Mouse (Mus musculus): Measurements from ENCODE around the gene Zfp580. TPM values are rescaled to one million over a fixed set of nuclear protein-coding genes. Genes with fewer than 3 reads are reported as not detected.
"Not testable (repeated sequence)": the region's sequence is repeated elsewhere in the genome, so short reads cannot be mapped to it uniquely, and the experiment has no call there.

Zfp580 gene
- polyA plus RNA-seq, 1 experiment from 2014 or later, result 35.0 TPM

DNA sequence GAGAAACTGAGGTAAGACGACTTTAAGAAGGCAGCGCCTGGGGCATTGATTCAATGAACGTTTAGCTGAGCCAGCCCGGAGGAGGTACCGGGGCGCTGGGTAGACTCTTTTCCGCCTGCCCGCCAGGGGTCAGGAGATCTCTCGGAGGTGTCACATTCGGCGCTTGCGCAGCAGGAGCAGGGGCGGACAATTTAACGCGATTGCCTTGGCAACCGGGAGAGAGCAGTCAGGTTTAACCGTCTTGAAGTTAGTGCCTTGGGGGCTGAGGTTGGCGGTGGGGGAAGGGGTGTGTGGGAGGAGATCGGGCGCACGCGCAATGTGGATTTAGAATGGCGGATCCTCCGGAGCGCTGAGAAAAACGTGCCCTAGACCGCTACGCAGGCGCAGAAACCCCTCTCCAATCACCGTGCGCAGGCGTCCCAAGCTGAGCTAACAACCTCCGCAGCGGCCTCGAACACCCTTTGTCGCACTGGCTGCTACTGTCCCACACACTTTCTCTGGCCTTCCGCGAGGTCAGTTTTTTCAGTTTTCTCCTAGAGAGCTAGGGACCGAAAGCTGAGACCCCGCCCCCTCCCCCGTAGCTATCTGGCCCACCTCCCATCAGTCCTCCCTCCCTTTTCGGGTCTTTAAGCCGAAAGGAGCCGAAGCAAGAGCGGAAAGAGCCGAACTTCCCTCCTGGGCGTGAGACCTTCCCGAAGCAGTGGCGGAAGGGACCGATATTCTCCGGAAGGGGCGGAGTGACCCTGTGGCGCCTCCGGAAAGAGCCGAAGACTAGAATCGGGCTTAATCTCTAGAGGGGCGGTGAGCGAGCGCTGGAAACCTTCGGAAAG, 9.8 kb downstream of the Zfp580 start:
- Histone ChIP-seq H3K4me2 (replicated peaks; ENCODE audit: low read depth, low read length) (peak overlapping the region; percentile 96), H3K36me3 (ENCODE audit: insufficient read depth, low read length) (peaks cover under 1% of the 10 kb centered on the region; the same call in 1 of the 2 replicates), H3K9ac (replicated peaks; ENCODE audit: low read length) (peak overlapping the region; percentile 98), H3K9me3 (ENCODE audit: low read length) (no peaks in the 10 kb centered on the region), H3K27ac (ENCODE audit: low read length) (peak overlapping the region; percentile 100), H3K27me3 (ENCODE audit: insufficient read depth, low read length) (peaks cover 13% of the 10 kb centered on the region), H3K4me3 (ENCODE audit: low read length) (peak overlapping the region; percentile 79), H3K4me1 (ENCODE audit: insufficient read depth, low read length) (peaks cover 43% of the 10 kb centered on the region)
- ATAC-seq (ENCODE audit: low FRiP score, low TSS enrichment), result peak; percentile 88
- WGBS, result under 1% methylated on average over 60 of the region's 60 CpGs

DNA sequence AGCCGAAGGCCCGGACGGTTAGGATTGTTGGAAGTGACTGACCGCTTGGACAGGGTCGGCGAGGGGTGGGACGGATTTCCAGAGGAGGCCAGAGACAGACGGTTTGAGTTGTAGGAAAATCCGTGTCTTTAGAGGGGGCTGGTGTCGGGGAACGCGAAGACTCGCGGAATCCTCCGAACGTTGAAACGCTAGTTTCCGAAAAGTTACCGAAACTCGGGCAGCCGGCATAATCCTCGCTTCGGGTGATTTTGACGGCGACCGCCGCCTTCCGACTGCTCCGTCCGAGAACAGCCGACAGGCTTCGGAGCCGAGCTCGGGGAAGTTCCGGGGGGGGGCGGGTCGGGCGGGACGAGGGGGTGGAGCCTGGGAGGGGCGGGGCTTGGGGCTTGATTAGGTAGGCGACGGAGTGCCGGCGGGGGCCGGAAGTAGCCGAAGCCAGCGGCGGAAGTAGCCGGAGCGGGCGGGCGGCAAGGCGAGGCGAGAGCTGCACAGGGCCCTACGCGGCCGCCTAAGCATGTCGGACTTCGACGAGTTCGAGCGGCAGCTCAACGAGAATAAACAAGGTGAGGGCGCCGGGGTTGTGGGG, 10.5 kb downstream of the Zfp580 start, which contains the start of gene U2af2:
U2af2 (plus strand) TSS at position 370 of the 586 bp plus-strand sequence.
- ATAC-seq (ENCODE audit: low FRiP score, low TSS enrichment), result peak; percentile 83
- peaks cover 7% of the 10 kb centered on the region; the same call in 1 of the 2 replicates for H3K36me3 ChIP-seq (ENCODE audit: insufficient read depth, low read length)
- under 1% methylated on average over 57 of the region's 65 CpGs for WGBS
- peak within 1 kb of the TSS; percentile 79 for H3K4me3 ChIP-seq (ENCODE audit: low read length)
- peak within 1 kb of the TSS; percentile 100 for H3K27ac ChIP-seq (ENCODE audit: low read length)
- no peaks in the 10 kb centered on the region for H3K9me3 ChIP-seq (ENCODE audit: low read length)
- peak within 1 kb of the TSS; percentile 98 for H3K9ac ChIP-seq (replicated peaks; ENCODE audit: low read length)
- H3K4me2 ChIP-seq (replicated peaks; ENCODE audit: low read depth, low read length), result peak within 1 kb of the TSS; percentile 96
- H3K4me1 ChIP-seq (ENCODE audit: insufficient read depth, low read length), result peaks cover 41% of the 10 kb centered on the region
- H3K27me3 ChIP-seq (ENCODE audit: insufficient read depth, low read length), result peaks cover 8% of the 10 kb centered on the region; the same call in 1 of the 2 replicates

DNA sequence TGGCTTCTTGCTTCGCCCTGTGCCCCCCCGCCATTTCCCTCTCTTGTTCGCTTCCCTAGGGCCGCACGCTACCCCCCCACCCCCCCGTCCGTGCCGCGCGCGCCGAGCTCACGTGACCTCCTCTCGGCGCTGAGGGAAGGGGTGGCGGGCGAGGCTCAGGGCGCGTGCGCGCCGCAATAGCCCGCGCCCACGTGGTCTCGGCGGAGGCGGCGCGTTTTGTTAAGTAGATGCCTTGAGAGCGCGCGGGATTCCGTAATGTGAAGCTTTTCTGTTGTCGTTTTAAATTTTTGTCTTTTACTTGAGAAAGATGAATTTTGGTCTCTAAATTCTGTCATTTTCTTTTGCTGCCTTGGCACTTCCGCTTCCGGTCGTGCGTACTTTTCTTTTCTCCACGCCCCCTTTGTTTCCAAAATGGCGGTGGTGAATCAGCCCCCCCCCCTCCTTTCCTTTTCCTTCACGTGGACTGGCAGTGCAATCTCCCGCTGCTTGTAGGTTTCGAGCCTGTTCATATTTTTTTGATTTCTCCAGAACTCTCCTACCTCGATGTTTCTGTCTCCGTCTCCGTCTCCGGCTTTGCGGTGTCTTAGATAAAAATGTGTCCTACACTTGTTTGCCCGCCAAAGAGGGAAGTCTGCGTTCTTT, 11.1 kb downstream of the Zfp580 start:
- Histone ChIP-seq H3K27ac (ENCODE audit: low read length) (peak overlapping the region; percentile 95), H3K9me3 (ENCODE audit: low read length) (no peaks in the 10 kb centered on the region), H3K4me1 (ENCODE audit: insufficient read depth, low read length) (peaks cover 35% of the 10 kb centered on the region), H3K9ac (replicated peaks; ENCODE audit: low read length) (peak overlapping the region; percentile 98), H3K4me2 (replicated peaks; ENCODE audit: low read depth, low read length) (peak overlapping the region; percentile 96), H3K4me3 (ENCODE audit: low read length) (peak overlapping the region; percentile 79), H3K27me3 (ENCODE audit: insufficient read depth, low read length) (peaks cover 4% of the 10 kb centered on the region; the same call in 1 of the 2 replicates), H3K36me3 (ENCODE audit: insufficient read depth, low read length) (peaks cover 13% of the 10 kb centered on the region; the same call in 1 of the 2 replicates)
- under 1% methylated on average over 51 of the region's 51 CpGs for WGBS
- peak; percentile 32; the same call in 1 of the 2 replicates for ATAC-seq (ENCODE audit: low FRiP score, low TSS enrichment)

DNA sequence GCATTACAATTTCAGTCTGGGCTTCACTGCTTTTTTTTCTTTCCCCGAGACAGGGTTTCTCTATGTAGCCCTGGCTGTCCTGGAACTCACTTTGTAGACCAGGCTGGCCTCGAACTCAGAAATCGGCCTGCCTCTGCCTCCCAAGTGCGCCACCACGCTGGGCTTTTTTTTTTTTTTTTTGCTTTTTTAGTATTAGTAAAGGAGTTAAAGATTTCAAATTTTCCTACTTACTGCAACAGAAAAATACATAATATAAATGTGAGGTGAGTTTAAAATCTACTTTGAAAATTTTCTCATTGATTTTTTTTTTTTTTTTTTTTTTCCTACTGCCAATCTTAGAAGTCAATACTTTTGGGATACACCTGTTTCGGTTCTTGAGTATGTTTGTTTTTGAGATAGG, 13.5 kb downstream of the Zfp580 start:
- Histone ChIP-seq H3K4me2 (replicated peaks; ENCODE audit: low read depth, low read length) (no peak overlapping the region), H3K9ac (replicated peaks; ENCODE audit: low read length) (no peak overlapping the region), H3K4me1 (ENCODE audit: insufficient read depth, low read length) (peaks cover 27% of the 10 kb centered on the region), H3K27me3 (ENCODE audit: insufficient read depth, low read length) (no peaks in the 10 kb centered on the region), H3K27ac (ENCODE audit: low read length) (no peak overlapping the region), H3K36me3 (ENCODE audit: insufficient read depth, low read length) (peaks cover 34% of the 10 kb centered on the region), H3K4me3 (ENCODE audit: low read length) (no peak overlapping the region), H3K9me3 (ENCODE audit: low read length) (no peaks in the 10 kb centered on the region)
- WGBS, result 93% methylated on average over 6 of the region's 6 CpGs
- ATAC-seq (ENCODE audit: low FRiP score, low TSS enrichment), result no peak

DNA sequence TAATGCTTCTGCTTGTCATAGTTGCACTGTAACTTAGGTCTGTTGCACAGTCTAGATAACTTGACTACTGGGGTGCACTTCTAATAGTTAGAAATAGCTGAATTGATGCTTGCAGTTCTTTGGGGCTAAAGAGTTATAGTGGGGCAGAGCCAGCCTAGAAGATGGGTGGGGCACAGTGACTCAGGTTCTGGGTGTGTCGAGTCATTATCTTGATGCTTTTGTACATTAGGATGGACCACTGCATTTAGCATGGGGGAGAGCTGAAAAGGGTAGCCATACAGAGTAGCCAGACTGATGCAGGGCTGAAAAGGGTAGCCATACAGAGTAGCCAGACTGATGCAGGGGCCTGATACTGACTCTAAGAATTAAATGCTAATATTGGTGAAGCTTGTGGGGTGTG, 22.2 kb downstream of the Zfp580 start:
- 88% methylated on average over 1 of the region's 1 CpGs for WGBS
- peaks cover 89% of the 10 kb centered on the region for H3K36me3 ChIP-seq (ENCODE audit: insufficient read depth, low read length)

DNA sequence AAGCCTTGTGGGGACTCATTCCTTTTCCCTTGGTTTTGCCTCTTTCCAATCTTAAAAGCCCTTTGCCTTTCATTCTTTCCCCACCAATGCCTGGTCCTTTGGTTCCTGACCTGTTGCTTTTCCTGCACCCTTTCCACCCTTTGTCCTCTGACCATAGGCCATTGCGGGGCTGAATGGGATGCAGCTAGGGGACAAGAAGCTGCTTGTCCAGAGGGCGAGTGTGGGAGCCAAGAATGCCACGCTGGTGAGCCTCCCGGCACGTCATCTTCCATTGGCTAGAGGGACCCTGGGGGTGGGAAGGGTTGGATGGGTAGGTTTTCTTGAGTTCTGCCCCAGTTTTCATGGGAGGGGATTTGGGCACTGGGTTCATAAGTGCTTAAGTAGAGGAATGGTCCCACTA, 23.6 kb downstream of the Zfp580 start:
- Histone ChIP-seq H3K27ac (ENCODE audit: low read length) (no peak overlapping the region), H3K27me3 (ENCODE audit: insufficient read depth, low read length) (no peaks in the 10 kb centered on the region), H3K4me3 (ENCODE audit: low read length) (no peak overlapping the region), H3K4me1 (ENCODE audit: insufficient read depth, low read length) (no peaks in the 10 kb centered on the region), H3K9ac (replicated peaks; ENCODE audit: low read length) (no peak overlapping the region), H3K36me3 (ENCODE audit: insufficient read depth, low read length) (peaks cover 82% of the 10 kb centered on the region), H3K9me3 (ENCODE audit: low read length) (no peaks in the 10 kb centered on the region), H3K4me2 (replicated peaks; ENCODE audit: low read depth, low read length) (no peak overlapping the region)
- WGBS, result 88% methylated on average over 5 of the region's 5 CpGs
- no peak for ATAC-seq (ENCODE audit: low FRiP score, low TSS enrichment)

More for the DNA sequence above, 22.2 kb downstream of the Zfp580 start:
- Histone ChIP-seq H3K9ac (replicated peaks; ENCODE audit: low read length) (no peak overlapping the region), H3K4me1 (ENCODE audit: insufficient read depth, low read length) (no peaks in the 10 kb centered on the region), H3K4me3 (ENCODE audit: low read length) (no peak overlapping the region), H3K9me3 (ENCODE audit: low read length) (no peaks in the 10 kb centered on the region), H3K27me3 (ENCODE audit: insufficient read depth, low read length) (no peaks in the 10 kb centered on the region), H3K27ac (ENCODE audit: low read length) (no peak overlapping the region), H3K4me2 (replicated peaks; ENCODE audit: low read depth, low read length) (no peak overlapping the region)
- ATAC-seq (ENCODE audit: low FRiP score, low TSS enrichment), result no peak

DNA sequence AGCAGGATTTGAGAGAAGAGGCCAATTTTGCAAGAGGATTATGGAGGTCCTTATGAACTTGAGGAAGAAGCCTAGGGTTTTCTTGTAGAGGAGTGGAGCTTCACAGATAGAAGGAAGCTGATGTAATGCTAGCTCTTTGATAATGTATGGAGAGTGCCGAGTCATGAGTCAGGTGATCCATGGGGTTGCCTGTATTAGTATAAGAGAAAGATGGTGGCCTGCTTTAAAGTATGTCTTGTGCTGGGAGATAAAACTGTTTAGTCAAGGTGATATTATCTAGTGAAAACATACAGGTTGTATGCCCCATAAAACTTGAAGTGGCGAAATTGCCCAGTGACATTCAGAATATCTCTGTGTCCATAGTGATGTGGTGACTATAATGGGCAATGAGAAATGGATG, 25.6 kb downstream of the Zfp580 start:
- H3K27ac ChIP-seq (ENCODE audit: low read length), result no peak overlapping the region
- ATAC-seq (ENCODE audit: low FRiP score, low TSS enrichment), result no peak
- H3K27me3 ChIP-seq (ENCODE audit: insufficient read depth, low read length), result no peaks in the 10 kb centered on the region
- no peak overlapping the region for H3K4me2 ChIP-seq (replicated peaks; ENCODE audit: low read depth, low read length)
- no peaks in the 10 kb centered on the region for H3K9me3 ChIP-seq (ENCODE audit: low read length)
- H3K4me3 ChIP-seq (ENCODE audit: low read length), result no peak overlapping the region
- 86% methylated on average over 2 of the region's 2 CpGs for WGBS
- peaks cover 9% of the 10 kb centered on the region for H3K4me1 ChIP-seq (ENCODE audit: insufficient read depth, low read length)
- peaks cover 63% of the 10 kb centered on the region for H3K36me3 ChIP-seq (ENCODE audit: insufficient read depth, low read length)
- H3K9ac ChIP-seq (replicated peaks; ENCODE audit: low read length), result no peak overlapping the region

DNA sequence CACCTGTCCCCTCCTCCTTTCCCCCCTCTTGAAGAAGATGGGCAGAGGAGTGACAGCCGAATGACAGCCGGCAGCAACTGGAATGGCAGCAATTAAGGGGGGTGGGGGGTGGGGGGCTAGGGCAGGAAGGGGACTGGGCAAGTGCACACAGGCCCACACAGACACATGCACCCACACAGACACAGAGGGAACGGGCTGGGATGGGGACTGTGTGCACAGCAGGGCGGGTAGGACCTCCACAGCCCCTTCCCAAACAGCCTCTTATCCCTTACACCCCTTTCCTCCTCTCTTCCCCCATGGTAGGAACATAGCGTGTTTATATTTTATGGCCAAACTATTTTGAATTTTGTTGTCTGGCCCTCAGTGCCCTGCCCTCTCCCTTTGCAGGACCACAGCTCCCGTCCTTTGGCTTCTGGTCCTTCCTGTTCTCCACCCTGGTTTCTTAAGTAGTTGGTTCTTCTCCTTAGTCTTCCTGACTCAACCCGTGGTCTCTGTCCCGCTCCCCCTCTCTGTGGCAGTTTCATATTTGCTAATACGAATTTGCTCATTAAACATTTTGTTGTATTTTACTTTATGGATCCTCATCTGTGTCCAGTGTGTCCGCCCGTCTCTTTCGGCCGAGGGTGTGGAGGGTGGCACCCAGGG, 28.1 kb downstream of the Zfp580 start:
- not testable (repeated sequence) for H3K27me3 ChIP-seq (ENCODE audit: insufficient read depth, low read length); H3K4me1 ChIP-seq (ENCODE audit: insufficient read depth, low read length); H3K9me3 ChIP-seq (ENCODE audit: low read length)
- Histone ChIP-seq H3K36me3 (ENCODE audit: insufficient read depth, low read length) (peaks cover 50% of the 10 kb centered on the region), H3K27ac (ENCODE audit: low read length) (peak overlapping the region; percentile 95), H3K4me2 (replicated peaks; ENCODE audit: low read depth, low read length) (peak overlapping the region; percentile 87), H3K4me3 (ENCODE audit: low read length) (peak overlapping the region; percentile 84), H3K9ac (replicated peaks; ENCODE audit: low read length) (peak overlapping the region; percentile 58)
- 37% methylated on average over 9 of the region's 13 CpGs for WGBS
- ATAC-seq (ENCODE audit: low FRiP score, low TSS enrichment), result peak; percentile 43

DNA sequence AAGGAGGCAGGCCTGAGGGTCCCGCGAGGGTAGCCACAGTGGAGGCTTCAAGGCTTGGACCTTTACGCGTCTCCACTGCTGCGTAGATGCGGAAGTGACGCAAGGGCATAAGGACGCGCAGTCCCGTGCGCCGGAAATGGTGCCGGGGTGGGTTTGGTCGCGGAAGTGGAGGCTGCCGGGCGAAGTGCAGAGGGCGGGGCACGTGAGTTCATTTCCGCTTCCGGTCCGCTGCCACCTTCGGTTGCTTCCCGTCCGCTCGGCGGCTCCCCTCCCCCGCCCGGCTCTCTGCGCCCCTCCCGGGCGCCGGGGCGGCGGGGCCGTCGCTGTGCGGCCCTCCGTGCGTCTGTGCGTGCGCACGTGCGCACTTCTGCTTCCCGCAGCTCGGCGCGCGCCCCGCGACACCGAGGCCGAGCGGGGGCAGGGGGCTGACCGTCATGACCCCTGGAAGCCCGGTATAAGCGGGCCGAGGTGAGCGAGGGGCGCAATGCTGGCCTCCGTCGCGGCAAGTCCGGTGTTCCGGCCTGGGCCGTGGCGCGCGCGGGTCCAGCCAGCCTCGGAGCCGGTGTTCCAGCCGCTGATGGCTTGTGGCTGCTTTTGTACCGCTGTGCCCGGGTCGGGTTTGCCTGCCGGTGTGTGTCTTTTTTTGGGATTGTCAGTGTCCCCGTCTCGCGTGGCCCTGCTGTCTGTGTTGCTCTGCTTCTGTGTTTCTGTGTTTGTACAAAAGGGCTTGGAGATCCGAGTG, 28.8 kb downstream of the Zfp580 start, which contains the start of gene Epn1:
Epn1 (plus strand) TSS at position 226 of the 742 bp plus-strand sequence.
- Histone ChIP-seq H3K9me3 (ENCODE audit: low read length) (no peaks in the 10 kb centered on the region), H3K4me1 (ENCODE audit: insufficient read depth, low read length) (peaks cover 9% of the 10 kb centered on the region), H3K4me2 (replicated peaks; ENCODE audit: low read depth, low read length) (peak within 1 kb of the TSS; percentile 87), H3K4me3 (ENCODE audit: low read length) (peak within 1 kb of the TSS; percentile 84), H3K27ac (ENCODE audit: low read length) (peak within 1 kb of the TSS; percentile 95), H3K9ac (replicated peaks; ENCODE audit: low read length) (peak within 1 kb of the TSS; percentile 98), H3K36me3 (ENCODE audit: insufficient read depth, low read length) (peaks cover 45% of the 10 kb centered on the region), H3K27me3 (ENCODE audit: insufficient read depth, low read length) (no peaks in the 10 kb centered on the region)
- ATAC-seq (ENCODE audit: low FRiP score, low TSS enrichment), result peak; percentile 97
- WGBS, result 0% methylated on average over 79 of the region's 81 CpGs
